Mouse (Mus musculus): ENCODE data around the gene Nckap5l. TPM values are rescaled to one million over a fixed set of nuclear protein-coding genes. Genes with fewer than 3 reads are reported as not detected.
A peak's percentile ranks its signal among the peaks of the same experiment; 100 is the strongest.

The Nckap5l gene
- polyA plus RNA-seq, 1 experiment from 2014 or later, result 9.5 TPM

DNA sequence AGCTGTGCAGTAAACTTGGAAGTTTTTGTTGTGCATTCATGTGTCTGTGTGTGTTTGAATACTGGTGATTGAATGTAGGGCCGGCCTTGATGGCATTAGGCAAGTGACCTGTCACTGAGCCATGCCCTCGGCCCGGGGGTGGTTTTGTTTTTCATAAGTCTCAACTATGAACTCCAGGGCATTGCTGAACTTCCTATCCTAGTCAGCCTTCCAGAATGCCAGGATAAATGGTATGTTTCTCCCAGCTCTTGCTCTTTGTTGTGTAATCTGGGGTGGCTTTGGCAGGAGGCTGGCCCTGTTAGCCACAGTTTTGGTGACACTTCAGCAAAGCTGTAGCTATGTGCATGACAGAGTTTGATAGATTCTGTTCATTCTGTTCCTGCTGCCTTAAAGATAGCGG, 60.7 kb downstream of the Nckap5l start:
- Histone ChIP-seq H3K4me3 (ENCODE audit: low read length) (no peak overlapping the region), H3K27me3 (ENCODE audit: control insufficient read depth, insufficient read depth, low read depth, low read length) (no peaks in the 10 kb centered on the region), H3K4me2 (ENCODE audit: low read depth, low read length) (no peak overlapping the region), H3K9ac (ENCODE audit: low read length) (no peak overlapping the region), H3K27ac (ENCODE audit: low read length) (no peak overlapping the region; the same call in 1 of the 2 replicates), H3K9me3 (ENCODE audit: control insufficient read depth, low read length) (no peaks in the 10 kb centered on the region), H3K4me1 (replicated peaks; ENCODE audit: control insufficient read depth, insufficient read depth, low read length) (peaks cover 46% of the 10 kb centered on the region), H3K36me3 (ENCODE audit: control insufficient read depth, insufficient read depth, low read length) (peaks cover 4% of the 10 kb centered on the region; the same call in 1 of the 2 replicates)
- ATAC-seq (ENCODE audit: low read depth), result no peak
- 51% methylated on average over 4 of the region's 4 CpGs for WGBS

DNA sequence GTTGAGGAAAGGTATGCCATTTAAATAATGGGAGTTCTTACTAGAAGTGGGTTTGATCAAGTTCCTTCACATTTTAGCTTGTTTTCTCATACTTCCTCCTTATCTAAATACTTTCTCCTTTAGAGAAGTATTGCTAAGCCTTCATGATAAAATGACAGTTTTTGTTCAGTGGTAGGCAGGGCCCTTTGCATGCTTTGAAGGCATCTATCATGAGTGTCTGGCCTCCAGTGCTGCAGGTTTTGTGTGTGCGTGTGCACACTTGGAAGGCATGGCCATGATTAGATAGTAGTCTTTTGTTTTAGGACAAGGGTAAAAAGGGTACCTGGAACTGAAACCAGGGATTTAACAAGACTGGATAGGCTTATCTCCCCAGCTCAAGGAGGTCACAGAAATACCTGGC, 61.1 kb downstream of the Nckap5l start:
- H3K4me1 ChIP-seq (replicated peaks; ENCODE audit: control insufficient read depth, insufficient read depth, low read length), result peaks cover 46% of the 10 kb centered on the region
- H3K9me3 ChIP-seq (ENCODE audit: control insufficient read depth, low read length), result no peaks in the 10 kb centered on the region
- H3K4me2 ChIP-seq (ENCODE audit: low read depth, low read length), result no peak overlapping the region
- H3K4me3 ChIP-seq (ENCODE audit: low read length), result no peak overlapping the region
- ATAC-seq (ENCODE audit: low read depth), result no peak
- no peak overlapping the region for H3K9ac ChIP-seq (ENCODE audit: low read length)
- no peaks in the 10 kb centered on the region for H3K27me3 ChIP-seq (ENCODE audit: control insufficient read depth, insufficient read depth, low read depth, low read length)
- WGBS, result 49% methylated on average over 1 of the region's 1 CpGs
- 0 out of 2 replicates have a peak, but pooled peaks cover 3% of the 10 kb centered on the region for H3K36me3 ChIP-seq (ENCODE audit: control insufficient read depth, insufficient read depth, low read length)
- no peak overlapping the region; the same call in 1 of the 2 replicates for H3K27ac ChIP-seq (ENCODE audit: low read length)

DNA sequence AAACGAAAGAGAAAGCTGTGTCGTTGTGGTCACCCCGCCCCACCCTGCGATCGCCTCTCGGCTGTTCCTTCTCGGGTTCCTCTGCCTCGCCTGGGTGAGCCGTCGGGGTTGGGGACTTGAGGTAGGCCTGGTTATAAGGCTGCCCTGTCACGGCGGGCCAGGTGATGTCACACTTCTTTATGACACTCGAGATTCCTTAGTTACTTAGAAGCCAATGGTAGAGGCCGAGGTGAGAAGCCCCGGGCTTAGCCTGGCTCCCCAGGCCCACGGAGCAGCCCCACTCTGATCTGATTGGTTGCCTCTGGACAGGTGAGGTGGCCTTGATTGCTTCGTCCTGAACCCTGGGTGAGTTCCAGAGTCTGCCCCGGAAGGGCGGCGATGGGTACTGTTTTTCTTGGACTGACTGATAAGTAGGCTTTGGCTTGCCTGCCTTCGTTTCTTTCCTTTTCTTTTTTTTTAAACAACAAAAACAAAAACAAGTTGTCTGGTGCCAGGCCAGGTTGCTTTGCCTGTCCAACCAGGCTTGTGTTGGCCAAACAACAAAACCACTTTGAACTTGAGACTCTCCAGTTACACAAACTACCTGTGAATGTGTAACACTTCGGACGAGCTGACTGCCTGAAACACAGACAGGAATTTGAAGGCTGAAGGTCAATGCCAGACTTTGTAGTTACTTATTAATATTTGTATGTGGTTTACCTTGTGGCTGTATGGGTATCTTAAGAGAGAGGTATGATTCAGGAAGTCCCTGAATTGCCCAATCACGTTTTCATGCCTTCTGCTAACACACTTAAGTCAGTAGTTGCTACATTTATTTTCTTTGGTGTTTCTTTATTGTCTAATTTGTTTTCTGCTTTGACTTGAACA, 63.9 kb downstream of the Nckap5l start:
- Histone ChIP-seq H3K9ac (ENCODE audit: low read length) (peak overlapping the region; percentile 91), H3K27ac (ENCODE audit: low read length) (peak overlapping the region; percentile 93), H3K4me3 (ENCODE audit: low read length) (peak overlapping the region; percentile 91), H3K4me1 (replicated peaks; ENCODE audit: control insufficient read depth, insufficient read depth, low read length) (peaks cover 40% of the 10 kb centered on the region), H3K27me3 (ENCODE audit: control insufficient read depth, insufficient read depth, low read depth, low read length) (no peaks in the 10 kb centered on the region), H3K9me3 (ENCODE audit: control insufficient read depth, low read length) (no peaks in the 10 kb centered on the region), H3K36me3 (ENCODE audit: control insufficient read depth, insufficient read depth, low read length) (no peaks in the 10 kb centered on the region), H3K4me2 (ENCODE audit: low read depth, low read length) (peak overlapping the region; percentile 90)
- WGBS, result 2% methylated on average over 24 of the region's 24 CpGs
- peak; percentile 59 for ATAC-seq (ENCODE audit: low read depth)

DNA sequence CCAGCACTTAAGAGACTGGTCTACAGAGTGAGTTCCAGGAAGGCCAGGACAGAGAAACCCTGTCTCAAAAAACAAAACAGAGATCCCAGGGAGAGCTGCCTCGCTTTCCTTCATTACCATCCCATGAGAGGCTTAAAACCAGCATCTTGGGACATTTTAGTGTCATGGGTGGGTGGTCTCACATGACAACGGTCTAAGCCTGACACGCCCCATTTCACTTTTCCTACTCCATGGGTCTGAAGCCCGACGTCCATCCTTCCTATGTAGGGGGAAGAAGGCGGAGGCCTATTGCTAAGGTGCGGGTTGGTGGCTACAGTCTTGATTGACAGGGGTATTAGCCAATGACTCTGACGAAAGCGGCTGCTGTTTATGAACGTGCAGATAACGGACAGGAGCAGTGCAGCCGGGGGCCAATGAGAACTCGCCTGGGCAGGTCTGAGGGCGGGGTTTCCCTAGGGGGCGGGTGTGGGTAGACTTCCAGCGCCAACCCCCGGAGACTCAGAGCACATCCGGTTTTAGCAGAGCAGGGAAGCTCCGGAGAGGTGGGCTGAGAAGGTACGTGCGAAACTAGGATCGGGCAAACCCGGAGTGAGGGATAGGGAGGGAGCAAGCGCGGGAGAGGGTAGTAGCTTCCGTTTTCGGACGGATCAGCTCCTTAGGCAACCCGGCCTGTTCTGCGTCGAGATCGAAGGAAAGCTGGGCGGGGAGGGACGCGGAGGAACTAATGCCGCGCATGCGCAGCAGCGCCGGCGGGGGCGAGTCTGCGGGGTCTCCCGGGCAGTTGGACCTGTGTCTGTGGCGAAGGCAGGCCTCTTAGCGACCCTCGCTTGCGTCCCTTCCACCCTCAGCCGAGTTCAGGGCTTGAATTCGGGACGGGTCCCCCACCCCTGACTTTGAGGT, 64.8 kb downstream of the Nckap5l start, which contains the start of gene Tmbim6:
TSS of gene Tmbim6 (plus strand) at position 397 of the 900 bp plus-strand sequence.
- H3K27ac ChIP-seq (ENCODE audit: low read length), result peak within 1 kb of the TSS; percentile 93
- H3K9me3 ChIP-seq (ENCODE audit: control insufficient read depth, low read length), result no peaks in the 10 kb centered on the region
- 0% methylated on average over 51 of the region's 51 CpGs for WGBS
- H3K27me3 ChIP-seq (ENCODE audit: control insufficient read depth, insufficient read depth, low read depth, low read length), result no peaks in the 10 kb centered on the region
- H3K36me3 ChIP-seq (ENCODE audit: control insufficient read depth, insufficient read depth, low read length), result no peaks in the 10 kb centered on the region
- peak within 1 kb of the TSS; percentile 90 for H3K4me2 ChIP-seq (ENCODE audit: low read depth, low read length)
- H3K9ac ChIP-seq (ENCODE audit: low read length), result peak within 1 kb of the TSS; percentile 91
- peak; percentile 100 for ATAC-seq (ENCODE audit: low read depth)
- H3K4me3 ChIP-seq (ENCODE audit: low read length), result peak within 1 kb of the TSS; percentile 91
- peaks cover 35% of the 10 kb centered on the region for H3K4me1 ChIP-seq (replicated peaks; ENCODE audit: control insufficient read depth, insufficient read depth, low read length)

DNA sequence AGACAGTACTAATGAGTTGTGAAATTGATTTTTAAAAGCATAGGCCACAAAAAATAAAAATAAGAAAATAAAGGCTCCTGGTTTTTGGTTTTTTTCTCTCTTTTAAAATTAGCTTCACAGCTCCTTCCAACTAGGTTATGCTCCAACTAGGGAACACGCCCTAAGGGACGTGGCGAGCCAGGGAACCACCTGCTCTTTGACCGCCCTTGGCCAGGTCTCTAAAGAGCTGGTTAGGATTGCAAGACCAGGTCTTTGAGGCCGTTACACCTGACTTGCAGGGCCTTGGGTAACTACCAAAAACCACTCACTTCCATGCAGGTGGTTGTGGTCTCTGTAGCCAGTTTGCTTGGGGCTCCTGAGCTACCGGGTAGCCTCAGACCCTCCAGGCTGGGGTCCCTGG, 65.6 kb downstream of the Nckap5l start:
- H3K36me3 ChIP-seq (ENCODE audit: control insufficient read depth, insufficient read depth, low read length), result no peaks in the 10 kb centered on the region
- ATAC-seq (ENCODE audit: low read depth), result no peak
- no peaks in the 10 kb centered on the region for H3K9me3 ChIP-seq (ENCODE audit: control insufficient read depth, low read length)
- peak overlapping the region; percentile 58 for H3K9ac ChIP-seq (ENCODE audit: low read length)
- H3K27ac ChIP-seq (ENCODE audit: low read length), result no peak overlapping the region
- peak overlapping the region; percentile 57 for H3K4me2 ChIP-seq (ENCODE audit: low read depth, low read length)
- H3K4me3 ChIP-seq (ENCODE audit: low read length), result peak overlapping the region; percentile 91
- H3K4me1 ChIP-seq (replicated peaks; ENCODE audit: control insufficient read depth, insufficient read depth, low read length), result peaks cover 33% of the 10 kb centered on the region
- WGBS, result 77% methylated on average over 6 of the region's 6 CpGs
- H3K27me3 ChIP-seq (ENCODE audit: control insufficient read depth, insufficient read depth, low read depth, low read length), result no peaks in the 10 kb centered on the region

DNA sequence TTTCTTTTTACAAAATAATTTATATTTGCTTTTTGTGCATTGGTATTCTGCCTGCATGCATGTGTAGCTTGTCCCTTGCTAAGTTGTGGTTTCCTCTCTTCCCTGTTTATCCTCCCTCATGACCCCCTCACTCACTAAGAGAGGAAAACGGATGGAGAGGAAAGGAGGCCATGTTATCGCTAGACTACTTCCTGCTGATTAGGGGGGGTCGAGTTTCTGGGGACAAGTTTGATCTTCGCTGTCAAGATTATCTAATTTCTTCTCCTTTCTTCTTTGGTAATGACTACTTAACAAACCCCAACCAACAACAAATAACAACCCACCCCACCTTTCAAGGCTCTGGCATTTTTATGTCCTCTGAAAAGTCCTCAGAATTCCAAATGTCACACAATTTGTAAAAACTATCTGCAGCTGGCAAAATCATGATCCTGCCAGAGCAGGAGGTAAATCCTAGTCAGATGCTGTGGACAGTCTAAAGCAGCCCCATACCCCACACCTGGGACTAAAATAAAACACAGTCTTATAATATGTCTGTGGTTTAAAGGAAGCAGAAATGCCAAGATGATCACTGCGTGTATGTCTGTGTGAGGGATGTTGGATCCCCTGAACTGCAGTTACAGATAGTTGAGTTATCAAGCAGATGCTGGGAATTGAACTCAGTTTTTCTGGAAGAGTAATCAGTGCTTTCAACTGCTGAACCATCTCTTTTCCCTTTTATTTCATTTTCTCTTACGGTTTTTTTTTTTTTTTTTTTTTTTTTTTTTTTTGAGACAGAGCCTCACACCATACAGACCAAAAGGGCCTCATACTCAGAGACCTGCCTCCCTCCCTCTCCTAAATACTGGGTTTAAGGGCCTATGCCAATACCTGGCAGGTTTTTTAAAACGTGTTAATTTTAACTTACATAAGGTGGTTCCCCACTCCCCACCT, 66.8 kb downstream of the Nckap5l start:
- no peak for ATAC-seq (ENCODE audit: low read depth)
- no peaks in the 10 kb centered on the region for H3K9me3 ChIP-seq (ENCODE audit: control insufficient read depth, low read length)
- peaks cover 21% of the 10 kb centered on the region for H3K4me1 ChIP-seq (replicated peaks; ENCODE audit: control insufficient read depth, insufficient read depth, low read length)
- no peak overlapping the region for H3K4me3 ChIP-seq (ENCODE audit: low read length)
- H3K27ac ChIP-seq (ENCODE audit: low read length), result no peak overlapping the region
- WGBS, result 42% methylated on average over 7 of the region's 7 CpGs
- no peaks in the 10 kb centered on the region for H3K27me3 ChIP-seq (ENCODE audit: control insufficient read depth, insufficient read depth, low read depth, low read length)
- H3K36me3 ChIP-seq (ENCODE audit: control insufficient read depth, insufficient read depth, low read length), result no peaks in the 10 kb centered on the region
- no peak overlapping the region for H3K4me2 ChIP-seq (ENCODE audit: low read depth, low read length)
- no peak overlapping the region for H3K9ac ChIP-seq (ENCODE audit: low read length)

DNA sequence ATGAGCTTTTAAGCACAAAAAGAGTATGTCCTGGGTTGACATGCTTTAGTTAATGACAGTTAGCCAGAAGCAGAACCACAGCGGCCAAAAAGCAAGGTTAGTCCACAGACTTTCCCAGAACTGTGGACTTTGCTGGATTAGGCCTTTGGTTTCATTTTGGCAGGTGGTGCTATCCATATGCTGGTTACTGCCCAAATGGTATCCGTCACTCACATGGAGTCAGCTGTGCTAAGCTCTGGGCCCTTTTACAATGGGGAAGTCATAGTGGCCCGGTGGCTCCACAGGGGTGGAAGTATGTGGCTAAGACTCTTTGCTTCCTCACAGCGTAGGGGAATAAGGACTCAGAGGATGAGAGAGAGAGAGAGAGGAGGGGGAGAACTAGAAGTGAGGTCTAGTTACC, 69.6 kb downstream of the Nckap5l start:
- H3K27ac ChIP-seq (ENCODE audit: low read length), result no peak overlapping the region
- no peaks in the 10 kb centered on the region for H3K9me3 ChIP-seq (ENCODE audit: control insufficient read depth, low read length)
- H3K4me2 ChIP-seq (ENCODE audit: low read depth, low read length), result no peak overlapping the region
- H3K4me3 ChIP-seq (ENCODE audit: low read length), result no peak overlapping the region
- H3K27me3 ChIP-seq (ENCODE audit: control insufficient read depth, insufficient read depth, low read depth, low read length), result no peaks in the 10 kb centered on the region
- WGBS, result 71% methylated on average over 4 of the region's 4 CpGs
- H3K36me3 ChIP-seq (ENCODE audit: control insufficient read depth, insufficient read depth, low read length), result no peaks in the 10 kb centered on the region
- ATAC-seq (ENCODE audit: low read depth), result no peak
- peaks cover 4% of the 10 kb centered on the region for H3K4me1 ChIP-seq (replicated peaks; ENCODE audit: control insufficient read depth, insufficient read depth, low read length)
- H3K9ac ChIP-seq (ENCODE audit: low read length), result no peak overlapping the region

DNA sequence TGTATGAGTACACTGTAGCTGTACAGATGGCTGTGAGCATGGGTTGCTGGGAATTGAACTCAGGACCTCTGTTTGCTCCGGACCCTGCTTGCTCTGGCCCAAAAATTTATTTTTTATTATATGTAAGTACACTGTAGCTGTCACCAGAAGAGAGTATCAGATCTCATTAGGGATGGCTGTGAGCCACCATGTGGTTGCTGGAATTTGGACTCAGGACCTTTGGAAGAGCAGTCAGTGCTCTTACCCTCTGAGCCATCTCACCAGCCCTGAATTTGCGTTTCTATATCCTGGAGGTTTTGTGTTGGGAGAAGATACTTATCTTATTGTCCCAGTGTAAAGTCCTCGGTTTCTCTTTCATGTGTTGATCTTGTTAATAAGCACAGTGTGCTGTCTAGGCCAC, 70.8 kb downstream of the Nckap5l start:
- Histone ChIP-seq H3K9ac (ENCODE audit: low read length) (no peak overlapping the region), H3K9me3 (ENCODE audit: control insufficient read depth, low read length) (no peaks in the 10 kb centered on the region), H3K4me3 (ENCODE audit: low read length) (no peak overlapping the region), H3K4me1 (replicated peaks; ENCODE audit: control insufficient read depth, insufficient read depth, low read length) (no peaks in the 10 kb centered on the region), H3K4me2 (ENCODE audit: low read depth, low read length) (no peak overlapping the region), H3K27ac (ENCODE audit: low read length) (no peak overlapping the region), H3K27me3 (ENCODE audit: control insufficient read depth, insufficient read depth, low read depth, low read length) (no peaks in the 10 kb centered on the region), H3K36me3 (ENCODE audit: control insufficient read depth, insufficient read depth, low read length) (no peaks in the 10 kb centered on the region)
- ATAC-seq (ENCODE audit: low read depth), result no peak
- WGBS, result 68% methylated on average over 3 of the region's 3 CpGs

Data from lung, embryonic 16.5 days (tissue).